Mouse (Mus musculus): Measurements from ENCODE around the gene Yrdc.

DNA sequence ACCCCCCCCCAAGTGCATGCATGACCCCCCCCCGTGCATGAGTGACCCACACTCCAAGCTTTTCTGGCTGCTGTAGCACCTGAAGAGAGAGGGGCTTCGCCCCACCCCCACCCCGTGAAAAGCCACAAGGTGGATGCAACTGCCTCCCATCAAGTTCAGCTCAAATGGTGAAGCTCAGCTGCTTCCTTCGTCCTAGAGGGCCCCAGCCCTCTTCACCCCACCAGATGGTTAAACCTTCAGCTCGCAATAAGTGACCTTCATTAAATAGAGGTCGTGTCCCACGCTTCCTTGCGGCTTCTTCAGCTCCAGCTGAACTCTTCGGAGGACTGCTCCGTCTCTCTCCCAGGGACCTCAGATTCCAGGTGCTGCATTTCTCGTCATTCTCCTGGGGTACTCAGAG lies 30.1 kb downstream of the Yrdc start, which contains the start of gene Epha10:
- TF ChIP-seq CTCF (conservative IDR thresholded peaks at IDR 0.05; ENCODE audit: low read length) (no peak), NANOG (IDR thresholded peaks at IDR 0.05; ENCODE audit: borderline replicate concordance, low read length) (no peak)
